Mouse (Mus musculus) embryo, embryonic 10 days (tissue): ENCODE measurements at regions not wholly inside any gene's neighbourhood (a gene's known extent, or its start where the extent isn't known, plus 50 kb on each side); places are given as distances from the start of the nearest gene placed in this dataset.

Experiments
- DNase-seq: peaks from one replicate; pipeline ENCODE4 v3.0.0-alpha.2; 2015; ENCODE audit warnings: low spot score

DNA sequence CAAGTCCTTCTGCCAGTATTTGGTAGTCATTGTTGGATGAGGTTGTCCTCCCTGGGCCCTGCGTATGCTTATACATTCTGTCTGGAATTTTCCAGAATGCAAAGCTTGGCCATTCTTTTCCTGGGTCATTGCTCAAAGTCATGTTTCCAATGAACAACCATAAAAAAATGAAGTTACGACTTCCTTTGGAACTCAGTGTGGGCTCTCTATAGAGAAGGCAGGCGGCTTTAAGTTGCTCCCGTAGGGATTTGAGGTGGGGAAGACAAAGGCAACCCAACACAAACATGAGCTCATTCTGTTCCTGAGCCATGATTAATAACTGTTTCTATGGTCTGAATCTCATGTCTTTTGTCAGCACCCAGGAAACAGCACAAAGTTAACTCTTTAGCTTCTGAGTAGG, 204.3 kb downstream of the Hhipl2 start:
- no peak for DNase-seq

DNA sequence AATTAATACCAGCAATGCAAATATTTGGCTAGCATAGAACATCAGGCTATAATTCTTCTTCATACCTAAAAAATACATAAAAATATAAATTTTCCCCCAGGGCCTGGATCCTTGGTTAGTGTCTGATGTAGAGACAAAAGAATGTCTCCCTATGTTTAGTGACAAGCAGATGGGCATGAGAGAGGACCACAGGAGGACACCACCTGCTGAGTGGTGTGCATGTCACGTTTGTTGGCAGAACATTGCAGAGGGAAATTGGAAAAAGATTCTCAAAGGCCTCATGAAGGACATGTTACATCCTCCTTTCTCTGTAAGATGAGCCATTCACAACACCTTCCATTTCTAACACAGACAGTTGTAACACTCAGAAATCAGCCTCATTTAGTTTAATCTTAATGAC, 206.3 kb downstream of the Hhipl2 start:
- no peak for DNase-seq

DNA sequence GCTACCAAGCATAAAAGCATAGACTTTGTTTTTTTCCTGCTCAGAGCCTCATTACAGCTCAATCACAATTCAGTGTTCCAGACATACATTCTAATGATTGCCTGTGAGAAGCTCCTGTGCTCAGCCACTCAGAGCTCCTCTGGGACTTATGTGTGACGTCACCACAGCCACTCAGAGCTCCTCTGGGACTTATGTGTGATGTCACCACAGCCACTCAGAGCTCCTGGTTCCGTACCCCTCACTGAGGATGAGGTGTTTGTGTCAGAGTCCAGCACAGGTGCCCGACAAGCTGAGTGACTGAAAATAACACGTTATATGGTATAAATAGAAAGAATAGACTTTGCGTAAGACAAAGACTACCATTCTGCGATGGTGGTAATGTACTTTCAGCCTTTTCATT, 215.8 kb downstream of the Hhipl2 start:
- no peak for DNase-seq

DNA sequence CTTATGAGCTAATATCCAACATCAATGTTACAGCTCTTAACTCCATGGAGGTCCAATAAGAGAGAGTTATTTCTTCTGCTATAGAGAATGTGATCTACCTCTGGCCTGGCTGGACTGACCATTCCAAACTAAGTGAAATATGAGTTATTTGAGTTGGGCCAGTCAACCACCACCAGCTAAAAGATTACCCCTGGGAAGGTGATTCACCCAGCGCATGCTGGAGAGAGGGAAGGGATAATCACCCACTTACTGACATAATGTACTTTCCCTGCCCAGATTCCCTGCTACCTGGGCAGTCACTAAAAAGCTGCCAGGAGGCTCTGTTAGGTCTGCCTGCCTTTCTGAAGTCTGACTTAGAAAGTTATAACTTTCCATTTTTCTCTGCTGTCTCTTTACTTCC, 216.8 kb downstream of the Hhipl2 start:
- no peak for DNase-seq

DNA sequence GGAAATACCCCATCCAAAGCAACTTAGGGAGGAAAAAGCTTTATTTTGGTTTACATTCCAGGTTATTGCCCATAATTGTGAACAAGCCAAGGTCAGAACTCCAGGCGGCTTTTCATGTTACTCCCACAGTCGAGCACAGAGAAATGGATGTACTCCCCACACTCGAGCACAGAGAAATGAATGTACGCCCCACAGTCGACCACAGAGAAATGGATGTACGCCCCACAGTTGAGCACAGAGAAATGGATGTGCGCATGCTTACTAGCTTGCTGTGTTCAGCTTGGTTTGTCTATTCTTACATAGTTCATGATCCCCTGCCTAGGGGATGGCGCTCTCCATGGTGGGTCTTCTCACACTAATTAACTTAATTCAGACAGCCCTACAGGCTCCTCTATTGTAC, 219.2 kb downstream of the Hhipl2 start:
- DNase-seq, result peak; percentile 16

DNA sequence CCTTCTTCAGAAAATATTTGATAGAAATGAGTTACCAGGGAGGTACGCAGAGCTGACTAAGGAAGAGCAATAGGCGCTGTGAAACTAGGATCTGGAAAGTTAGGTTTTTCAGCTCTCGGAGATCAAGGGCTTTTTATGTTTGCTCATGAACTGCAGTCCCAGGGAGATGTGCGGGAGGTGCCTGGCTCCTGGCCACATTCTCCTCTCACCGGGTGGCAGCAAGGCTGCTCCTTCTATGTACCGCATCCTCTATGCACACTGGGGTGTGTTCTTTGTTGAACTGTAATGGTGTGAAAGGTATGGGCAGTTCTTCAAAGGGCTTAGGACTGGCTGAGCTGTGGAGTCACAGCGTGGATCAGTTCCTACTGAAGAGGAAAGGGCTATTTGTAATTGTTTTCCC, 221.3 kb downstream of the Hhipl2 start:
- DNase-seq, result no peak

DNA sequence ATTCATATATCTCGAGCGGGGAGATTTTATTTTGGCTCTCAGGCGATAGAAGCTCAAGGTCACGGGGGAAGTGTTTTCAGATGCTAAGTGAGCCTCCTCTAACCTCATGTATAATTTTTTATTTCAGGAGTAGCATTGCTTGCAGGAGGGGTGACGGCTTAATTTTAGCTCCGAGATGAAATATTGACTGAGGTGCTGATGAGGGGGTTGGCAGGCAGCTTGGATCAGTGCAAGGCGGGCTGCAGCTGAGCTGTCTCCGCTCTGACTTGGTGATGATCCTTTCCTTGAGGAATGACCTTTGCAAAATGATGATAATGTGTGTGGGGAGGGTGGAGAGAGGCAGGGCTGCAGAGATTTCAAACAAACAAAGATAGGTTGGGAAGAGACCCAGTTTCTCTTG, 222.6 kb downstream of the Hhipl2 start:
- DNase-seq, result no peak

DNA sequence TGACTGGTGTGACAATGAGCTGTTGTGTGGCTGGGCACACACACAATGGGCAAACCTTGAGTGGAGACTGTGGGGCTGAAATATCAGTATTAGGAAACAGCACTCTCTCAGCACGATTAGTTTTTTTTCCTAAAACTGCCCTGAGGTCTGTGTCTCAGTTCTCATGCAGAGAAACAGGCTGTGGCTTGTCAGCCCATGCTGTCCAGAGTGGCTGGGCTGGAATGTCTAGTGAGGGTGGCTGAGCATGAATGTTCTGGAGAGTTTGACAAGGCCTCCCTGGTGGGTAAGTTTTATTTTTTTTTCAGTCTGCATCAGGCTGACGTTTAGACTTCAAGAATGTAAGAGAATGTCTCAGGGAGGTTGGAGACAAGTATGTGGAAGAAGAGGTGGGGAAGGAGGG, 226.0 kb downstream of the Hhipl2 start:
- DNase-seq, result no peak

DNA sequence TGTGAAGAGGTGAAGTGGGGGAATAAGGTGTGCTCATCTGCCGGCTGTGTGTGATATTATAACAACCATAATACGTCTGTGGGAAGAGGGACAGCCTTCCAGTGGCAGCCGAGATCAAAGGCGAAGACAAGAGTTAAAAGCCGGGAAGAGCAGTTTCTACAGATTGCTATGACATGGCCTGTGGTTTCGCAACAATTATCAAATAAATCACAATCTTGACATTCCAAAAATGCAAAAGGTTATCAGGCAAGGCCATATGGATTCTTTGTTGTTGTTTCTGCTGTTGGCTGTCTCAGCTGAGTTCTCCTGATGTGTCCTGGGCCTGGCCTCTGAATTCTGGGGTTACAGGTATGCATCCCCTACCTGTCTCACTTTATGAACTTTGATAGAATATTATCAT, 235.9 kb downstream of the Hhipl2 start:
- DNase-seq, result no peak

DNA sequence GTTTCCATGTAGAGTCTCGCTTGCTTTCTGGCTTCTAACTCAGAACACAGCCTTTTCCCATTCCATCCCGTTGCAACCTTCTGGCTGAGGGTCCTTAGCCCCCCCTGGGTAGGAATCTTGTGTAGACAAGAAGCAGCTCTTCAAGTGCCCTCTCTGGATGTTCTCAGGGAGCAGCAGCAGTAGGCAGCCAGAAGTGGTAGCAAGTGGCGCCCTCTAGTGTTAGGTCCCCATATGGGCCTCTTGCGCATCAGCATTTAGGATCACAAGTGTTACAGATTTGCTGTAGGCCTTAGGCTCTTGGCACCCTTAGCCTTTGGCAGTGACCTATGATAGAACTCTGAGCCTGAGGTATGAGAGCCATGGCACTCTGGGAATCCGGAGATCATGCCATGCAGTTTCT, 239.0 kb downstream of the Hhipl2 start:
- peak; percentile 77 for DNase-seq

DNA sequence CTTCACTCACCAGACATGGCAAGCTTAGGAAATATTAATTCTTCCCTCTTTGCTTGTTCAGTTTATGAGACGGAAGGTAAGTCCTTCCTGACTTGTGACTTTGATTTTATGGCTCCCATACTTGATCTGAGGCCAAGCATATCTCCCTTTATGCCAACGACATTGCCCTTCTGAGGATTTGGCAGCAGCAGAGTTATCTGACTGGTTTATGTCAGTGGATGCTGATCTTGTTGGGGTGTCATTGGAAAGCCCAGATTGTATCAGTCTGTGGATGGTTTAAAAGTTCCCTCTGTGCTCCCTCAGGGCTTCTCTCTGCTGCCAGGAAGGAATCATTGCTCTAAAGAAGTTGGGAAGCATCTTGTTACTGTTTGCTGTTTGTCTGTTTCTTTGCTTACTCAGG, 242.5 kb downstream of the Hhipl2 start:
- no peak for DNase-seq

DNA sequence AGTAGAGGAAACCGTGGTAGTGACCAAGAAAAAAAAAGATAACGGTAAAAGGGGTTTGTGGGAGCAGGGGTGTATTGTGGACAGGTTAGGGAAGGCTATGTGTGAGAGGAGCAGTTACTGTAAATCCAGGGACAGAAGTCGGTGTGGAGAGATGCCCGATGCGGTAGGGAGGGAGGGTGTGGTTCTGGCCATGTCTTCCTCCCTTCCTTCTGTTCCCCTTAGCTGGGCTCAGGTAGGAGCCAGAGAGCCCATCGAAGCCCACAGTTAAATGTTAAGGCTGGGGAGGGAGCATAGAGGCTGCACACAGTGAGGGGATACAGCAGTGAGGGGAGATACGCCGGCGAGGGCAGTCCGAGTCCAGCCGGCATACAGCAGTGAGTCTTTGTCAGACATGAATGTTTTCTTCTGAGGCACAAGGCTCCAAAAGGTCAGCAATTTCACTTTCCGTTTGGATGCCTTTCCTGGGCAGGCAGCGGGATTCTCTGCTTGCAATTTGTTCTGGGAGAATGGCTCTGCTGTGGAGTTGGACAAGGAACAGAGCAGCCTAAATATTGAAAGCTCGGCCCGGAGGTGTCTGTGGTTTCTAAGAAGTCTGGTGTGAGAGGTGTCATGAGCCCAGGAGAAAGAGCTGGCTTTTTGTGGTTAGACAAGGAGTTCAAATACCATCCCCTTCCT, 244.5 kb downstream of the Hhipl2 start:
- no peak for DNase-seq

DNA sequence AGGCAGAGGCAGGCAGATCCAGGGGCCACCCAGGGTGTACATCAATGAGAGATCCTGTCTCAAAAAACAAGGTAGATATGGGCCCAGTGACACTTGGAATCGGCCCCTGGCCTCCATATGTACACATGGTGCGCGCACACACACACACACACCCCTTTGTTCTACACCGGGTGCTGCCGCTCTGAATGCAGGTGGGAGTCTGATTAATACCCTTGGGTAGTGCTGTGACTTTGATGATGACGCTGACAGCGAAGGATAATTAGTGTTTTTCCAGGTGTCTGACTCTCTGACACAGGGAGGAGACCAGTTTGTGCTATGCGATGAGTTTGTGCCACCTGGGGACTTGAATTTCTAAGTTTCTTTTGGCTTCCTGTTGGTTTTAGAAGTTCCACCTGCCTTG, 251.3 kb downstream of the Hhipl2 start:
- DNase-seq, result no peak

DNA sequence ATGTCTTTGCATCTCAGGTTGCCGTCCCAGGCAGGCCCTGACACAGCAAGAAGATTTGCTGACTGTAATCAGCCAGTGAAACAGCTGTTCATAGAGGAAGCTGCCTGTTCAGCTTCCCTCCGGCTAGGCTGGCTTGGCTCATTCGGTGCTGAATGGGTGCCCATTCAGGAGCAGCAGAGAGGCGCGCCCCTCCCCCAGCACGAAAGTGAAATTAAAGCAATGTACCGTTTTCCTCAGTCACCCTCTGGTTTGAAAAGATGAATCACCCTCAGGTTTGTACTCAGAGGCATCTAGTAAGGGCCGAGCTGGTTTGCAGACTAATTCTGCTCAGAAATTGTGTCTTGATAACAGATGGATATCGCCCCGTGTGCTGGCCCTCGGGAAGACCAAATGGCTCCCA, 251.7 kb downstream of the Hhipl2 start:
- DNase-seq, result peak; percentile 11

DNA sequence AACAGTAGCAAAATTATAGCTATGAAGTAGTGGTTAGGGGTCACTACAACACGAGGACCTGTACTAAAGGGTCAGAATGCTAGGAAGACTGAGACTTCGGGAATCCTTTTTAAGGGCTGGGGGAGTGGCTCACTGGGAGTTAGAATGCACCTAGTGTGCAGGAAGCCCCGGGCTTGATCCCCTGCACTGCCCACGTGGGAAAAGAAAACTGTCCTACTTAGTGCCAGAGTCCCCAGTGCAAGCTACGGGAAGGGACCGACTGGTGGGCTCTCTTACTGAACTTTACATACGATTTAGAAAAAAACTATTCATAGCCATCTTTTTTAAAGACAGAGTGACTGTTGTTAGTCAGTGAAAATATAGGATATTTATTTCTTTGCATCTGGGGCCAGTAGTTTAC, 252.5 kb downstream of the Hhipl2 start:
- no peak for DNase-seq

DNA sequence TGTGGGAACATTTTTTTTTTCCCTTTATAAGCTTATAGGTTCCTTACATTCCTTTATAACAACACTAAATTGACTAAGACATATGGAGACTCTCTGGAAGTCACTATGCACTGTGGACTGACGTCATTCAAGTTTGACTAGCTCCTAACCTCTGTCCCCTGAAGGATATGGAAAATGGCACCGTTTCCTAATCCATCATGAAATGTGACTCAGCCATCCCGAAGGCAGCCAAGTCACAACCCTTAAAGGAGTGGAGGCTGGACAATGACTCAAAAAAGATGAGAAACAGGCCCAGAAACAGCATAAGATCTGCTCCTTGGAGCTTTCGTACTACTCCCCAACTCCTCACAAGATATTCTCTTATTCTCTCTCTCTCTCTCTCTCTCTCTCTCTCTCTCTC, 253.5 kb downstream of the Hhipl2 start:
- DNase-seq, result no peak

DNA sequence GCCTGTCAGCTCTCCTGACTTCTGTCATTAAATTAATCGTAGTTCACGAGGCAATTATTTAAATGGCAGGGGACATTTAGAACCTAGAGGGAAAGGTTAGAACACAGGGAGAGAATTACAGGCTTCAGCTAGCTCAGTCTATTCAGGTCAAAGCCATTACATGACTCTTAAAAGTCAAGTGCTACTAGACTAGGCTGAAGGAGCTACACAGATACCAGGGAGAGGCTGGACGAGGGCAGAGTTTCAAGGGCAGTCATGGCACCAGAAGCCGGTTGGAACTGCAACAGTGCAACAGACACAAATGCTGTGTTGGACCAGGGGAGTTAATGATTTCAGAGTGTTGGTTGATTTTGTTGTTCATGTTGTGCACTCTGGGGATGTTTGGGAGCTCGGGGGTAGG, 254.5 kb downstream of the Hhipl2 start:
- no peak for DNase-seq

DNA sequence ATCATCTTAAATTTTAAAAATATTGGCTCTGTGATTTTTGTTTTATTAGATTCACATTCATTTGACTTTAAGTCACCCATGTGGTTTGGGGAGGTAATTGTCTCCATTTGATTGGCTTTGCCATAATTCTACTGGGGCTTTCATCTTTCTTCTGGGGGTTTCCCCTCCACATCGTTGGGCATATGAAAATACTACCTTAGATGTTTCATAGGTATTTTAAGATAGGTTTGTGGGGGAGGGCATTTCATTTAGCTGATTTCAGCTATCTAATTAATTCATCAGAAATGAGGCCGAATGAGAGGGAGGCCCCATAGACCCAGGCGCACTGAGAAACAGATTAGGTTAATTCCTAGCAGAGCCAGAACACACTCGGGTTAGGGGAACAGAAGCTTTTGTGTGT, 259.6 kb downstream of the Hhipl2 start:
- no peak for DNase-seq

DNA sequence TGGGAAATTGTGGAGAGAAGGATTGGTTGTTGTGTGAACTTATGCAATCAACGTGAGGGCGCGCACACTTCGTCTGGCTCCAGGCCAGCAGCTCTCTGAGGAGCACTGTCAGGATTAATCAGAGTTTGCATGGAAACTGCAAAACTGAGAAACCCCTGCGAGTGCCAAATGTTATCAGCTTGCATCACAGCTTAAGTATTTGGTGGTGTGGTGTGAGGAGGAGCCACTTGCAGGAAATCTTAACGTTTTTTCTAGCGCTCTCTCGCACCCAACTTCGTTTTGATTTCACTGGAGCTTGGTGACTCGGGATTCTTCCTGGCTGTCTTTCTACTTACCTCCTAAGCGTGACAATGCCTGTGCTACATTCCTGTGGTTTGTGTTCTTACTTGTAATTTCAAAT, 261.9 kb downstream of the Hhipl2 start:
- no peak for DNase-seq

DNA sequence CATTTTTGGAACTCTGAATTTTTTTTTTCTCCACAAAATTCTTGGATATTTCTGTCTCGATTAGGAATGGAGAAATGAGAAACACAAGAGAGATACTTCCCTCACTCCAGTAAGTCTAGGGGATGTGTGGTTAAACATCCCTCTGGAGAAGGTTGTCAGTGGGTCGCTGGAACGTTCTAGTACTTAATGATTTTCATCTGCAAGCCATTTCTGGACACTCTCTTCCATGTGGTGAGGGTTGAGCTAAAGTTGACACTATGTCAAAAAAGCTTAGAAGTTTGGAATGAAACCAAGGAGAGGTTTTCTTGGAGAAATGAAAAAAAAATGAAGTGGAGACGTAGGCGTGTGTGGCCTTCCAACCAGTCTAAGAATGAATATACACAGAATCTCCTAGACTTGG, 268.0 kb downstream of the Hhipl2 start:
- DNase-seq, result no peak

DNA sequence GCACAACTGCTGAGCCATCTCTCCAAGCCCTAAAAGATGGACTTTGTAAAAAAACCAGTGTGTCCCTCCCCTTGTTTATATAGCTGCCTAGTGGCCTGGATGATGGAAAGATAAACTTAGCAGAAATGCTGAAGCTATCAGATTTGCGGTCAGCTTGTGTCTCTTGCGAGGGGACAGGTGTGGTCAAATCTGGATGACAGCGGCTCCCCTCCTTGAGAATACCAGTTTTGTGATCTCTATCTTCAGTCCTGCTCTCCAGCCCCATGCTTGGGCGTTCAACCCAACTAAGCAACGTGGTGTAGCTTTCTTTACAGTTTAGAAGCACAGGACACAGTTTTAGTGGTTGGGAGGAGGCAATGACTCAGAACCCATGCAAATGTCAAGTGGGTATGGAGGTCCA, 274.7 kb downstream of the Hhipl2 start:
- no peak for DNase-seq

DNA sequence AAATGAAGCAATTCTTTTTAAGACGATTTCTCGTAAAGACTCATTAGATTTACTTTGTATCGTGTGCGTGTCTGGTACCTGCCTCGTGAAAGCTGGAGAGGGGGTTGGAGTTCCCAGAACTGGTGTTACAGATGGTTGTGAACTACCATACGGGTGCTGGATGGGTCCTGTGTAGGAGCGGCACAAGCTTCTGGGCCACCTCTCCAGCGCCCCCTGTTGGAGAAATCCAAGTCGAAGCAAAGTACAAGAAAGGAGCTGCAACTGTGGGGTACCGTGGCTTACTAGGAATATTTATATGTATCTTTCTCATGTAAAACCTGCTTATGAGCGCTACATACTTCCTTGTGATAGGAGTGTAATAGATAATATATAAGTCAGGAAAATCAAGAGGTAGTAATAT, 281.3 kb downstream of the Hhipl2 start:
- no peak for DNase-seq

DNA sequence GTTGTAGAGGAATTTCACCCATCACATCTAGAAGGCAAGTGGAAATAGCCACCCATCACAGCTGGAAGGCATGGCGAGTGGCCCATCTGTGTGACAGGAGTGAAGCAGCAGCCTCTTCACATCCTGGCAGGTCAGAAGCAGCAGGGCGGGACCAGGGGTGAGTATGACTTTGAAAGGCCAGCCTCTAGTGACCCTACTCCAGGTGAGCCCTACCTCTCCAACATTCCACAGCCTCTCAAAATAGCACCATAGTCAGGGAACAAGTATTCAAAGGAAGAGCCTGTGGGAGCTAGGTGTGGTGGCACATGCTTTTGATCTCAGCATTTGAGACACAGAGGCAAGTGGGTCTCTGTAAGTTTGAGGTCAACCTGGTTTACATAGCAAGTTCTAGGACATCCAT, 284.9 kb downstream of the Hhipl2 start:
- no peak for DNase-seq

DNA sequence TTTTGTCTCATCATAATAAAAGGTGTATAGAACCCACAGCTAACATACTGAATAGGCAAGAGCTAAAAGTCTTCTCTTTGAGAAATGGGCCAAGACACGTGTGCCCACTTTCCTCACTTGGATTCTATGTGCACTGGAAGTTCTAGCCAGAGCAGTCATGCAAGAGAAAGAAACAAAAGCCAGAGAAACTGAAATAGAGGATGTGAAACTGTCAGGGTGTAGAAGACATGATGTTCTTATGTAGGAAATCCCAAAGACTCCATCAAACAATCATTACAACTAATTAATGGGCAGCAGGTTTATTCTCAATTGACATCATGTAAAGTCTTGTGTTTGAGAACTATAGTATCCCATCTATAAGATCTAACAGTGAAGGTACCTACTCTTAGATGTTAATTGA, 294.9 kb downstream of the Hhipl2 start:
- DNase-seq, result no peak

DNA sequence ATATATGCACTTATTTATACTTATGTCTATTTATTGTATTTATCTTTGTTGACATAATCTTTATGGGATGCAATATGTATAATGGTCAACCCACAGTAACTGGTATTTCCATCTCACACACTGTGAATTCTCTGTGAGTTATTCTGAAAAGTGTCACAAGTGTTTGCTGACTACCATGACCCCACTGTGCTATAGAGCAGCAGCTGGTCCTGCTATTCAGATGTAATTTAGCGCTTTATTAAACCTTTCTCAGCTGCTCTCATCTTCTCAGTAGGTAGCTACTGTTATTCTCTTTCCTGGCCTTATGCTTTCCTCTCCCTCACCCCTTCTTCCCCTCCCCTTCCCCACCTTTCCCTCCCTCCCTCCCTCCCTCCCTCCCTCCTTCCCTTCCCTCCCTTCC, 296.0 kb upstream of the Dusp10 start:
- DNase-seq, result no peak
